In genomic region chr11:94127966-94128365, GRCm38 (mm10) we compare ENCODE assay signal across 8 mouse cellular contexts.
DNase-seq lines count a peak whose midpoint lies in the region; ATAC-seq and TF ChIP-seq lines count a peak whose summit lies in the region.

No protein-coding gene starts in this region.

- H3K4me3 ChIP-seq in gastrocnemius, adult 2 months: no peak overlapping the region
- H3K4me3 ChIP-seq in intestine, embryonic 16.5 days (ENCODE audit: low read length): no peak overlapping the region
- H3K4me3 ChIP-seq in midbrain, embryonic 14.5 days (replicated peaks; ENCODE audit: low read depth, low read length): no peak overlapping the region

- H3K9me3 ChIP-seq in intestine, embryonic 16.5 days (ENCODE audit: control insufficient read depth, low read length): no peaks in the 10 kb centered on the region
- H3K9me3 ChIP-seq in midbrain, embryonic 14.5 days (ENCODE audit: control insufficient read depth, low read length): no peaks in the 10 kb centered on the region

- DNase-seq in urinary bladder, postnatal 25 days (ENCODE audit: low spot score): peak; percentile 67
- no peak for DNase-seq in urinary bladder, adult 2 months (ENCODE audit: low spot score)
- peak; percentile 83 to 93 for DNase-seq in cerebellum, postnatal 4 days (ENCODE audit: low spot score in 2 of 2)
- DNase-seq in gastrocnemius, adult 2 months: peak; percentile 76
- DNase-seq in left cerebral cortex, postnatal 14 days (ENCODE audit: low spot score in 2 of 2): peak; percentile 90 to 95
- DNase-seq in midbrain, embryonic 14.5 days: peak; percentile 90
- DNase-seq in spleen, postnatal 36 days (ENCODE audit: low spot score in 2 of 2): peak; percentile 57 to 71

- peak; percentile 90 for TF ChIP-seq CTCF in gastrocnemius, adult 2 months (IDR thresholded peaks at IDR 0.05)

- ATAC-seq in intestine, embryonic 16.5 days: peak; percentile 13; the same call in 1 of the 2 replicates
- peak; percentile 74; the same call in 1 of the 2 replicates for ATAC-seq in midbrain, embryonic 14.5 days (ENCODE audit: low FRiP score, low TSS enrichment)

- H3K4me2 ChIP-seq in intestine, embryonic 16.5 days (ENCODE audit: low read depth, low read length): no peak overlapping the region
- no peak overlapping the region for H3K4me2 ChIP-seq in midbrain, embryonic 14.5 days (ENCODE audit: low read length)

- WGBS in intestine, embryonic 16.5 days: 42% methylated on average over 5 of the region's 5 CpGs
- WGBS in midbrain, embryonic 14.5 days: 43% methylated on average over 5 of the region's 5 CpGs

- H3K27ac ChIP-seq in gastrocnemius, adult 2 months: peak overlapping the region; percentile 56
- no peak overlapping the region for H3K27ac ChIP-seq in intestine, embryonic 16.5 days (ENCODE audit: low read length)
- no peak overlapping the region for H3K27ac ChIP-seq in midbrain, embryonic 14.5 days (replicated peaks; ENCODE audit: low read depth, low read length)

- no peak overlapping the region for H3K9ac ChIP-seq in intestine, embryonic 16.5 days (ENCODE audit: low read depth, low read length)
- no peak overlapping the region for H3K9ac ChIP-seq in midbrain, embryonic 14.5 days (replicated peaks; ENCODE audit: low read length)

- no peaks in the 10 kb centered on the region for H3K27me3 ChIP-seq in intestine, embryonic 16.5 days (replicated peaks; ENCODE audit: control insufficient read depth, insufficient read depth, low read length)
- H3K27me3 ChIP-seq in midbrain, embryonic 14.5 days (ENCODE audit: control insufficient read depth, insufficient read depth, low read length): no peaks in the 10 kb centered on the region

- intact Hi-C loops in gastrocnemius, adult 2 months (cut with DNase I): loop anchor here (1.0 to 5.0 kb wide), 3 partner anchors 149 to 359 kb away; partner anchors contain the start of gene Spata20
- intact Hi-C loops in left cerebral cortex, postnatal 14 days (cut with DNase I): loop anchor here (2.0 to 5.0 kb wide), 3 partner anchors 99 to 359 kb away; partner anchors contain the start of gene Spata20

- H3K4me1 ChIP-seq in intestine, embryonic 16.5 days (ENCODE audit: control insufficient read depth, insufficient read depth, low read length): 0 out of 2 replicates have a peak, but pooled peaks cover 1% of the 10 kb centered on the region
- no peaks in the 10 kb centered on the region for H3K4me1 ChIP-seq in midbrain, embryonic 14.5 days (ENCODE audit: control insufficient read depth, insufficient read depth, low read length)

- H3K36me3 ChIP-seq in intestine, embryonic 16.5 days (ENCODE audit: control insufficient read depth, insufficient read depth, low read length): no peaks in the 10 kb centered on the region
- peaks cover 30% of the 10 kb centered on the region for H3K36me3 ChIP-seq in midbrain, embryonic 14.5 days (ENCODE audit: control insufficient read depth, insufficient read depth, low read length)
